Mouse (Mus musculus) embryonic stem cell, embryonic (primary cell): ENCODE results near the gene Rapgef3.

ENCODE experiments used
- CTCF ChIA-PET, 4 experiments: fragments of 300-600 bp in 2 of 4; fragments of 350-600 bp in 2 of 4; sonication (Branson Sonifier 250); formaldehyde crosslinking; loops; one replicate each; lab custom pipeline; 2022; ENCODE audit warnings: inconsistent platforms in 2 of 4; lab: Charles Lee
- POLR2A ChIA-PET, 4 experiments: fragments of 300-600 bp in 2 of 4; fragments of 350-600 bp in 2 of 4; sonication (Branson Sonifier 250); formaldehyde crosslinking; loops; one replicate each; lab custom pipeline; 2022; ENCODE audit warnings: antibody characterized with exemption in 4 of 4, inconsistent platforms in 1 of 4; lab: Charles Lee

Rapgef3 gene

GRCm38 (mm10) chr15:97799446-97799845 is 31.7 kb upstream of the Rapgef3 start:
- POLR2A ChIA-PET: interaction anchor here in 1 of 4 experiments (1.1 kb wide), 1 partner anchor 855 kb away, joined by 3 read pairs; no protein-coding TSS in a partner anchor
- CTCF ChIA-PET: interaction anchor here in 1 of 4 experiments (0.9 to 1.8 kb wide), 3 partner anchors 11 to 23 kb away, joined by 3 to 4 read pairs (median 3); no protein-coding TSS in a partner anchor

- ChIA-PET POLR2A (no interaction called here), CTCF (no interaction called here)
These were observed 30.4 kb upstream of the Rapgef3 start for GRCm38 (mm10) chr15:97798134-97798533.

GRCm38 (mm10) chr15:97796674-97797310 is 29.0 kb upstream of the Rapgef3 start:
- POLR2A ChIA-PET: interaction anchor here in 1 of 4 experiments (1.0 kb wide), 1 partner anchor 28 kb away, joined by 3 read pairs; no protein-coding TSS in a partner anchor
- CTCF ChIA-PET: interaction anchor here in 2 of 4 experiments (0.6 to 4.2 kb wide), 2 partner anchors 10 to 53 kb away, joined by 5 to 17 read pairs; no protein-coding TSS in a partner anchor

GRCm38 (mm10) chr15:97795559-97796235 is 27.9 kb upstream of the Rapgef3 start:
- ChIA-PET POLR2A (interaction anchor here in 2 of 4 experiments (0.6 to 1.1 kb wide), 4 partner anchors 19 to 27 kb away, joined by 3 to 7 read pairs (median 4); no protein-coding TSS in a partner anchor), CTCF (interaction anchor here (0.9 to 4.2 kb wide), 6 partner anchors 12 to 55 kb away, joined by 3 to 17 read pairs (median 4); no protein-coding TSS in a partner anchor)

- POLR2A ChIA-PET: interaction anchor here in 1 of 4 experiments (0.9 kb wide), 1 partner anchor 18 kb away, joined by 3 read pairs; no protein-coding TSS in a partner anchor
- CTCF ChIA-PET: interaction anchor here in 3 of 4 experiments (1.0 to 4.2 kb wide), 7 partner anchors 12 to 127 kb away, joined by 3 to 17 read pairs (median 5); no protein-coding TSS in a partner anchor
These were observed 26.5 kb upstream of the Rapgef3 start for GRCm38 (mm10) chr15:97794268-97794667.

- CTCF ChIA-PET: interaction anchor here in 3 of 4 experiments (0.5 to 4.2 kb wide), 10 partner anchors 10 to 126 kb away, joined by 3 to 17 read pairs (median 3); no protein-coding TSS in a partner anchor
- POLR2A ChIA-PET: interaction anchor here in 1 of 4 experiments (0.9 kb wide), 1 partner anchor 17 kb away, joined by 3 read pairs; no protein-coding TSS in a partner anchor
These were observed 25.8 kb upstream of the Rapgef3 start for GRCm38 (mm10) chr15:97793386-97794153.

- ChIA-PET CTCF (interaction anchor here in 3 of 4 experiments (0.7 to 1.4 kb wide), 7 partner anchors 9 to 163 kb away, joined by 3 to 5 read pairs (median 3); no protein-coding TSS in a partner anchor), POLR2A (interaction anchor here in 2 of 4 experiments (0.6 to 1.1 kb wide), 2 partner anchors 38 to 60 kb away, joined by 3 to 4 read pairs; no protein-coding TSS in a partner anchor)
These were observed 23.4 kb upstream of the Rapgef3 start for GRCm38 (mm10) chr15:97791126-97791700.

- POLR2A ChIA-PET: interaction anchor here in 1 of 4 experiments (1.1 kb wide), 1 partner anchor 39 kb away, joined by 4 read pairs; no protein-coding TSS in a partner anchor
- CTCF ChIA-PET: interaction anchor here in 2 of 4 experiments (0.7 to 1.4 kb wide), 6 partner anchors 8 to 164 kb away, joined by 3 to 5 read pairs (median 3); no protein-coding TSS in a partner anchor
These were observed 22.2 kb upstream of the Rapgef3 start for GRCm38 (mm10) chr15:97789761-97790505.

- POLR2A ChIA-PET: interaction anchor here (0.5 to 2.9 kb wide), 14 partner anchors 10 to 564 kb away, joined by 3 to 13 read pairs (median 5); partner anchors contain the start of gene Rapgef3 (in 1 of the 4)
- CTCF ChIA-PET: interaction anchor here in 3 of 4 experiments (0.8 to 2.5 kb wide), 16 partner anchors 12 to 175 kb away, joined by 3 to 14 read pairs (median 5); partner anchors contain the start of genes Tmem106c (in 2 of the 3) and Rapgef3 (in 1 of the 3)
These were observed 21.0 kb upstream of the Rapgef3 start for GRCm38 (mm10) chr15:97788821-97789220.

- CTCF ChIA-PET: interaction anchor here (0.7 to 2.5 kb wide), 26 partner anchors 11 to 851 kb away, joined by 3 to 14 read pairs (median 4); partner anchors contain the start of genes Tmem106c (in 2 of the 4) and Rapgef3 (in 1 of the 4)
- POLR2A ChIA-PET: interaction anchor here in 3 of 4 experiments (0.5 to 2.9 kb wide), 26 partner anchors 9 to 1203 kb away, joined by 3 to 13 read pairs (median 4); partner anchors contain the start of gene Rapgef3 (in 1 of the 3)
These were observed 20.3 kb upstream of the Rapgef3 start for GRCm38 (mm10) chr15:97787799-97788667.

- ChIA-PET CTCF (interaction anchor here (0.5 to 2.5 kb wide), 26 partner anchors 9 to 851 kb away, joined by 3 to 14 read pairs (median 4); partner anchors contain the start of genes Tmem106c (in 2 of the 4) and Rapgef3 (in 1 of the 4)), POLR2A (interaction anchor here in 3 of 4 experiments (0.6 to 2.9 kb wide), 18 partner anchors 11 to 1204 kb away, joined by 3 to 13 read pairs (median 4); partner anchors contain the start of gene Rapgef3 (in 1 of the 3))
These were observed 19.5 kb upstream of the Rapgef3 start for GRCm38 (mm10) chr15:97787148-97787798.

- CTCF ChIA-PET: interaction anchor here (0.5 to 2.4 kb wide), 15 partner anchors 10 to 850 kb away, joined by 3 to 14 read pairs (median 4); partner anchors contain the start of gene Tmem106c (in 1 of the 4)
- POLR2A ChIA-PET: interaction anchor here in 2 of 4 experiments (0.5 to 2.9 kb wide), 9 partner anchors 10 to 369 kb away, joined by 3 to 13 read pairs (median 4); partner anchors contain the start of gene Rapgef3 (in 1 of the 2)
These were observed 18.8 kb upstream of the Rapgef3 start for GRCm38 (mm10) chr15:97786412-97787112.

GRCm38 (mm10) chr15:97785731-97786411 is 18.1 kb upstream of the Rapgef3 start:
- CTCF ChIA-PET: interaction anchor here in 2 of 4 experiments (0.7 to 2.4 kb wide), 4 partner anchors 31 to 119 kb away, joined by 3 to 8 read pairs (median 4); no protein-coding TSS in a partner anchor

More at GRCm38 (mm10) chr15:97785731-97786411, 18.1 kb upstream of the Rapgef3 start:
- POLR2A ChIA-PET: interaction anchor here in 2 of 4 experiments (0.5 to 0.9 kb wide), 3 partner anchors 9 to 369 kb away, joined by 3 to 5 read pairs (median 4); no protein-coding TSS in a partner anchor
